Mouse (Mus musculus): ENCODE measurements at regions not wholly inside any gene's neighbourhood (a gene's known extent, or its start where the extent isn't known, plus 50 kb on each side); places are given as distances from the start of the nearest gene placed in this dataset.
"Not testable (repeated sequence)": the region's sequence is repeated elsewhere in the genome, so short reads cannot be mapped to it uniquely, and the experiment has no call there.

GRCm38 (mm10) chr7:73196851-73197531 is 178.3 kb upstream of the Rgma start:
- peak; percentile 80 for DNase-seq (ENCODE audit: low spot score)

- no peak for DNase-seq (ENCODE audit: low spot score)
Measured at GRCm38 (mm10) chr7:73198069-73198468, 177.2 kb upstream of the Rgma start.

- no peak for DNase-seq (ENCODE audit: low spot score)
Measured at GRCm38 (mm10) chr7:73199967-73200366, 175.3 kb upstream of the Rgma start.

- no peak for DNase-seq (ENCODE audit: low spot score)
Measured at GRCm38 (mm10) chr7:73201330-73201729, 174.0 kb upstream of the Rgma start.

GRCm38 (mm10) chr7:73206922-73207811 is 168.1 kb upstream of the Rgma start:
- DNase-seq (ENCODE audit: low spot score), result no peak

GRCm38 (mm10) chr7:73208479-73208816 is 166.9 kb upstream of the Rgma start:
- DNase-seq (ENCODE audit: low spot score), result no peak

- no peak for DNase-seq (ENCODE audit: low spot score)
Measured at GRCm38 (mm10) chr7:73208817-73209602, 166.3 kb upstream of the Rgma start.

- no peak for DNase-seq (ENCODE audit: low spot score)
Measured at GRCm38 (mm10) chr7:73210078-73210477, 165.2 kb upstream of the Rgma start.

GRCm38 (mm10) chr7:73222237-73222915 is 152.9 kb upstream of the Rgma start:
- DNase-seq (ENCODE audit: low spot score), result no peak

GRCm38 (mm10) chr7:73222929-73223512 is 152.3 kb upstream of the Rgma start:
- DNase-seq (ENCODE audit: low spot score), result peak; percentile 14

GRCm38 (mm10) chr7:73233539-73234158 is 141.7 kb upstream of the Rgma start:
- DNase-seq (ENCODE audit: low spot score), result no peak

- no peak for DNase-seq (ENCODE audit: low spot score)
Measured at GRCm38 (mm10) chr7:73238486-73238885, 136.8 kb upstream of the Rgma start.

- DNase-seq (ENCODE audit: low spot score), result peak; percentile 12
Measured at GRCm38 (mm10) chr7:73243591-73244355, 131.5 kb upstream of the Rgma start.

- no peak for DNase-seq (ENCODE audit: low spot score)
Measured at GRCm38 (mm10) chr7:73245431-73245830, 129.9 kb upstream of the Rgma start.

GRCm38 (mm10) chr7:73250593-73250992 is 124.7 kb upstream of the Rgma start:
- DNase-seq (ENCODE audit: low spot score), result peak; percentile 18

- no peak for DNase-seq (ENCODE audit: low spot score)
Measured at GRCm38 (mm10) chr7:73251187-73251740, 124.0 kb upstream of the Rgma start.

- not testable (repeated sequence) for DNase-seq (ENCODE audit: low spot score)
Measured at GRCm38 (mm10) chr7:73254972-73255371, 120.3 kb upstream of the Rgma start.

- no peak for DNase-seq (ENCODE audit: low spot score)
Measured at GRCm38 (mm10) chr7:73260140-73260539, 115.2 kb upstream of the Rgma start.

GRCm38 (mm10) chr7:73261750-73262149 is 113.6 kb upstream of the Rgma start:
- no peak for DNase-seq (ENCODE audit: low spot score)

GRCm38 (mm10) chr7:73262526-73262925 is 112.8 kb upstream of the Rgma start:
- no peak for DNase-seq (ENCODE audit: low spot score)

Measured in testis, postnatal 14 days (tissue).